Mouse (Mus musculus) cerebral cortex, adult 2 months (tissue): Measurements from ENCODE around the gene Ei24.

Experiments used
- WGBS: fragments of 180-500 bp; shearing (Covaris S2); methylation state at CpG from one replicate; pipeline ENCODE4 v1.1.7; 2018; 5-methylcytosine and 5-hydroxymethylcytosine counted together

The Ei24 gene

DNA sequence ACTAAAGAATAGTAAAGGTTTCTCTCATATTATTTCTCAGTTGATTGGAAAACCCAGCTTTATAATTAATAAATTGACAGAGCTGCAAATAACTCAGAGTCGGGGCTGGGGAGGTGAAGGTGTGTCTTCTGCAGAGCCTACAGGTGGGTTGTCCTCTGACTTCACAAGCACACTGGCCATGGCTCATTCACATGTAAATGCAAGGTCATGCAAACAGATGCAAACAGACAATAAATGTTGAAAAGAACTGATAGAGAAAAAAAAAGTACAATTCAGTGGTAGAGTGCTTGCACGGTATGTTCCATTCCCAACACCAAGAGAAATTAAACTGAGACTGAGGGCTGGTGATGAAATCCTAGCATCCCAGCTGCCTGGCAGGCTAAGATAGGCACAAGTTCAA lies 2.7 kb downstream of the Ei24 start:
- 76% methylated on average over 2 of the region's 2 CpGs for WGBS

GRCm38 (mm10) chr9:36792191-36792590 lies 5.0 kb downstream of the Ei24 start:
- 95% methylated on average over 3 of the region's 3 CpGs for WGBS

DNA sequence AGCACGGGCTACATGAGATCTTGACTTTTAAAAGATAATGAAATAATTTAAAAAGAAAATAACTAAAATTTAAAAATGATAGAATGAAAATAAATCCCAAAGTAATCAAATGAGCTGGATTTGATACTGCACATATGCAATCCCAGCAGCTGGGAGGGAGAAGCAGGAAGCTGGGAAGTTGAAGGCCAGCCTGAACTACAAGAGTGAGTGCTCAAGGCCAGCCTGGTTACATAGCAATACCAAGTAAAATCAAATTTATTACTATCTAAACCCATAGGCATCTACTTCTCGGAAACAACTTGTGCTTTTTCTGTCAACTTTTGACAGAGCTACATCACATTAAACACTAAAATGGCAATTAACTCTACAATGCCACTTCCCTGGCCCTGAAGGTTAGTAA lies 13.3 kb downstream of the Ei24 start:
- WGBS = 92% methylated on average over 2 of the region's 2 CpGs

DNA sequence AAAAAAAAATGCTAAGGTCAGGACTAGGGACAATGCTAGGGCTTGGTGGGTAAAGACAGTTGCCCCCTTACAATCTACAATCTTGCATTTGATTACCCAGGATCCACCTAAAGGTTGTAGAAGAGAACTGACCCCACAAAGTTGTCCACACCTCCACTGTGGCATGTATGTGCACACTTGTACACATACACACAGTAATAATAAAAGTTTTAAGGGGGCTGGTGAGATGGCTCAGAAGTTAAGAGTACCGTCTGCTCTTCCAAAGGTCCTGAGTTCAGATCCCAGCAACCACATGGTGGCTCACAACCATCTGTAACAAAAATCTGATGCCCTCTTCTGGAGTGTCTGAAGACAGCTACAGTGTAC lies 28.2 kb downstream of the Ei24 start:
- 62% methylated on average over 1 of the region's 1 CpGs for WGBS

- 9% methylated on average over 25 of the region's 25 CpGs for WGBS
These were observed 28.8 kb downstream of the Ei24 start for GRCm38 (mm10) chr9:36768156-36769047.

DNA sequence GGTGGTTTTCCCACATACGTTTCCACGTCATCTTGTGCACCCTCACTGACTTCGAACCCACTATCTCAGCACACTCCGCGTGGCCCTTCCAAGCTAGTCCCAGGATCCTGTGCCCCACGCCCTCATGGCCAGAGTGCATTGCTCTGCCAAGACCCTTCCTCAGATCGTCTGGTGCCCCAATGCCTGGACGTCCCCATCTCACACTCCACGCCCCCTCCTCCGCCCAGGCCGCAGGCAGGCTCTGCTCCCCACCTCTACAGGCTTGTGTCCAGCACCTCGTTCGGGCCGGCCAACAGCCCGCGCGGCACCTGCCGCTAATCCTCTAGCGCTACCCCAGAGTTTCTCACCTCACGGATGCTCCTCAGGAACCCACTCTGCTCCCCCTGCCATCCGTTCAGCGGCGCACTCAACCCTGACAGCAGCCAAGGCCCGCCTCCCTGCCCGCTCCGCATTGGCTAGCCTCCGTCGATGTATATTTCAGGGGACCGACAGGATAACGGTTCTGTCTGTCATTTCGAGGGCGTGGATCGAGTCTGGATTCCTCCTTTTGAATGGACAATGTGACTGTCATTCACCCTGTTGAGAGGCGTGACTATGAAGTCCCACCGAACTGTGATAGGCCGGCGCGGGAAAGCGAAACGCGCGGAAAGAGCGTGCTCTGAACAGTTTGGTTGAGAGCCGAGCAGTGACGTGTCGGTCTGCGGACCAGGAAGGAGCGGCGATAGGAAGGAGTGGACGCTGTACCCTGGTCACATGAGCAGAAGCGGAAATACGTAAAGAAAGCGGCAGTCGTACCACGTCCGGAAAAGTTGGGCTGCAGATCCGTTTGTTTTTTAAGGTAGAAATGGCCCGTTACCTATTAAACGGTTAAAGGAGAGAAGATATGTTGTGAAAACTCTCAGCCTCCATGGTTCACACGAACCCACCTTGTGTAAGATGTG lies 29.7 kb downstream of the Ei24 start, which contains the start of gene Stt3a:
Stt3a (minus strand) TSS at position 477 of the 941 bp plus-strand sequence.
- WGBS = under 1% methylated on average over 60 of the region's 60 CpGs

GRCm38 (mm10) chr9:36764378-36764777 lies 32.8 kb downstream of the Ei24 start:
- WGBS = 93% methylated on average over 1 of the region's 1 CpGs
